Mouse (Mus musculus) liver, embryonic 16.5 days (tissue): ENCODE results near the gene Adap1. TPM values are rescaled to one million over a fixed set of nuclear protein-coding genes. Genes with fewer than 3 reads are reported as not detected.

Experiments
- ATAC-seq: fragments of 200-750 bp; cut with Nextera tagmentation; 2 replicates; pipeline ENCODE4 v1.8.0; 2017; ENCODE audit warnings: low read depth, mild to moderate bottlenecking, moderate number of reproducible peaks, moderate library complexity
- H3K27ac ChIP-seq: fragments of 300-500 bp; sonication (generic); 2 replicates; pipeline ENCODE4 v1.5.1; 2014; ENCODE audit warnings: mild to moderate bottlenecking, low read length
- H3K27me3 ChIP-seq: fragments of 300-500 bp; sonication (generic); 2 replicates; pipeline ENCODE4 v1.6.1; 2014; ENCODE audit warnings: low read depth, low read length, mixed read lengths; ENCODE audit not compliant: control insufficient read depth, insufficient read depth
- H3K36me3 ChIP-seq: fragments of 300-500 bp; sonication (generic); 2 replicates; pipeline ENCODE4 v1.6.1; 2014; ENCODE audit warnings: mild to moderate bottlenecking; ENCODE audit not compliant: control insufficient read depth, insufficient read depth
- H3K4me1 ChIP-seq: fragments of 300-500 bp; sonication (generic); 2 replicates; pipeline ENCODE4 v1.6.1; 2014; ENCODE audit warnings: low read depth, low read length, mixed read lengths; ENCODE audit not compliant: control insufficient read depth
- H3K4me2 ChIP-seq: fragments of 300-500 bp; sonication (generic); 2 replicates; pipeline ENCODE4 v1.6.1; 2014; ENCODE audit warnings: low read depth, low read length, mixed read lengths
- H3K4me3 ChIP-seq: fragments of 300-500 bp; sonication (generic); 2 replicates; pipeline ENCODE4 v1.5.1; 2014; ENCODE audit warnings: low read depth, mild to moderate bottlenecking, low read length
- H3K9ac ChIP-seq: fragments of 300-500 bp; sonication (generic); 2 replicates; pipeline ENCODE4 v1.6.1; 2014; ENCODE audit warnings: low read depth, low read length
- H3K9me3 ChIP-seq: fragments of 300-500 bp; sonication (generic); replicated peaks from 2 replicates; pipeline ENCODE4 v1.6.1; 2016; ENCODE audit warnings: low read length; ENCODE audit not compliant: control insufficient read depth
- WGBS: fragments of 180-500 bp; shearing (Covaris S2); extraction: QIAGEN DNeasy Blood & Tissue Kit; methylation state at CpG from one replicate; pipeline ENCODE4 v1.1.7; 2014; ENCODE audit not compliant: insufficient replicate concordance; 5-methylcytosine and 5-hydroxymethylcytosine counted together
- polyA plus RNA-seq: library from polyadenylated mRNA; unstranded; fragments of >200 nt; fragmentation: Nextera tagmentation; extraction: Ambion mirVana; gene quantifications from 2 replicates; pipeline ENCODE4 v1.2.1, GENCODE M21; 2015

Adap1 gene
- polyA plus RNA-seq, 1 experiment from 2014 or later = 1.3 TPM

GRCm38 (mm10) chr5:139353946-139354345 is 28.5 kb upstream of the Adap1 start:
- no peaks in the 10 kb centered on the region for H3K27me3 ChIP-seq
- H3K36me3 ChIP-seq = no peaks in the 10 kb centered on the region
- H3K4me3 ChIP-seq = no peak overlapping the region
- no peaks in the 10 kb centered on the region for H3K9me3 ChIP-seq
- H3K9ac ChIP-seq = no peak overlapping the region
- WGBS = 75% methylated on average over 11 of the region's 11 CpGs
- H3K4me1 ChIP-seq = peaks cover 39% of the 10 kb centered on the region
- no peak for ATAC-seq
- H3K27ac ChIP-seq = no peak overlapping the region
- H3K4me2 ChIP-seq = no peak overlapping the region

- no peaks in the 10 kb centered on the region for H3K27me3 ChIP-seq
- H3K9me3 ChIP-seq = no peaks in the 10 kb centered on the region
- H3K36me3 ChIP-seq = no peaks in the 10 kb centered on the region
- 54% methylated on average over 10 of the region's 10 CpGs for WGBS
- no peak overlapping the region for H3K4me2 ChIP-seq
- no peak for ATAC-seq
- H3K9ac ChIP-seq = no peak overlapping the region
- peaks cover 39% of the 10 kb centered on the region for H3K4me1 ChIP-seq
- no peak overlapping the region for H3K4me3 ChIP-seq
- no peak overlapping the region for H3K27ac ChIP-seq
Measured at GRCm38 (mm10) chr5:139353496-139353895, 28.1 kb upstream of the Adap1 start.

GRCm38 (mm10) chr5:139352317-139352716 is 26.9 kb upstream of the Adap1 start, which contains the start of gene Cyp2w1:
Gene Cyp2w1, plus strand, starts transcription at chr5:139352617.
- 51% methylated on average over 6 of the region's 6 CpGs for WGBS
- Histone ChIP-seq H3K36me3 (no peaks in the 10 kb centered on the region), H3K27me3 (no peaks in the 10 kb centered on the region), H3K4me2 (no peak within 1 kb of the TSS), H3K9me3 (no peaks in the 10 kb centered on the region), H3K9ac (no peak within 1 kb of the TSS), H3K4me1 (peaks cover 39% of the 10 kb centered on the region), H3K4me3 (no peak within 1 kb of the TSS), H3K27ac (no peak within 1 kb of the TSS)
- ATAC-seq = no peak

GRCm38 (mm10) chr5:139351628-139352027 is 26.2 kb upstream of the Adap1 start:
- WGBS = 28% methylated on average over 8 of the region's 8 CpGs
- H3K27me3 ChIP-seq = no peaks in the 10 kb centered on the region
- ATAC-seq = no peak
- H3K4me1 ChIP-seq = peaks cover 39% of the 10 kb centered on the region
- no peak overlapping the region for H3K4me3 ChIP-seq
- H3K27ac ChIP-seq = no peak overlapping the region
- H3K9ac ChIP-seq = no peak overlapping the region
- H3K36me3 ChIP-seq = no peaks in the 10 kb centered on the region
- H3K4me2 ChIP-seq = no peak overlapping the region
- no peaks in the 10 kb centered on the region for H3K9me3 ChIP-seq

GRCm38 (mm10) chr5:139351134-139351533 is 25.7 kb upstream of the Adap1 start, which contains the start of gene Cox19:
Gene Cox19, minus strand, starts transcription at chr5:139351418.
- no peak for ATAC-seq
- 38% methylated on average over 5 of the region's 5 CpGs for WGBS
- H3K9me3 ChIP-seq = no peaks in the 10 kb centered on the region
- no peak within 1 kb of the TSS for H3K27ac ChIP-seq
- 0 out of 2 replicates have a peak within 1 kb of the TSS, but pooled peaks have one; percentile 16 for H3K9ac ChIP-seq
- H3K4me3 ChIP-seq = no peak within 1 kb of the TSS
- H3K4me2 ChIP-seq = no peak within 1 kb of the TSS
- H3K27me3 ChIP-seq = no peaks in the 10 kb centered on the region
- H3K36me3 ChIP-seq = no peaks in the 10 kb centered on the region
- peaks cover 39% of the 10 kb centered on the region for H3K4me1 ChIP-seq

GRCm38 (mm10) chr5:139349713-139350112 is 24.3 kb upstream of the Adap1 start:
- Histone ChIP-seq H3K4me3 (no peak overlapping the region), H3K4me2 (no peak overlapping the region), H3K4me1 (peaks cover 46% of the 10 kb centered on the region), H3K9ac (no peak overlapping the region), H3K9me3 (no peaks in the 10 kb centered on the region), H3K27me3 (no peaks in the 10 kb centered on the region), H3K27ac (no peak overlapping the region), H3K36me3 (no peaks in the 10 kb centered on the region)
- 37% methylated on average over 6 of the region's 6 CpGs for WGBS
- peak; percentile 33 for ATAC-seq

GRCm38 (mm10) chr5:139347225-139347624 is 21.8 kb upstream of the Adap1 start:
- H3K27ac ChIP-seq = peak overlapping the region; percentile 18; the same call in 1 of the 2 replicates
- H3K36me3 ChIP-seq = peaks cover 1% of the 10 kb centered on the region; the same call in 1 of the 2 replicates
- WGBS = 50% methylated on average over 1 of the region's 1 CpGs
- ATAC-seq = no peak
- H3K4me3 ChIP-seq = no peak overlapping the region
- H3K4me2 ChIP-seq = no peak overlapping the region
- H3K9me3 ChIP-seq = no peaks in the 10 kb centered on the region
- peaks cover 44% of the 10 kb centered on the region for H3K4me1 ChIP-seq
- H3K9ac ChIP-seq = no peak overlapping the region
- H3K27me3 ChIP-seq = no peaks in the 10 kb centered on the region

- peak overlapping the region; percentile 94 for H3K4me3 ChIP-seq
- ATAC-seq = peak; percentile 4; the same call in 1 of the 2 replicates
Measured at GRCm38 (mm10) chr5:139345364-139345714, 19.9 kb upstream of the Adap1 start.

GRCm38 (mm10) chr5:139344687-139345363 is 19.4 kb upstream of the Adap1 start:
- H3K36me3 ChIP-seq = peaks cover 3% of the 10 kb centered on the region

More at GRCm38 (mm10) chr5:139345364-139345714, 19.9 kb upstream of the Adap1 start:
- H3K9ac ChIP-seq = peak overlapping the region; percentile 58
- peaks cover 31% of the 10 kb centered on the region for H3K4me1 ChIP-seq
- 12% methylated on average over 5 of the region's 5 CpGs for WGBS
- no peaks in the 10 kb centered on the region for H3K9me3 ChIP-seq
- H3K36me3 ChIP-seq = peaks cover 3% of the 10 kb centered on the region
- H3K4me2 ChIP-seq = peak overlapping the region; percentile 68
- H3K27me3 ChIP-seq = no peaks in the 10 kb centered on the region
- H3K27ac ChIP-seq = peak overlapping the region; percentile 76

More at GRCm38 (mm10) chr5:139344687-139345363, 19.4 kb upstream of the Adap1 start:
- WGBS = under 1% methylated on average over 33 of the region's 33 CpGs
- Histone ChIP-seq H3K4me2 (peak overlapping the region; percentile 94), H3K9me3 (no peaks in the 10 kb centered on the region), H3K27ac (peak overlapping the region; percentile 87), H3K27me3 (no peaks in the 10 kb centered on the region), H3K4me1 (peaks cover 26% of the 10 kb centered on the region), H3K4me3 (peak overlapping the region; percentile 94), H3K9ac (peak overlapping the region; percentile 94)
- peak; percentile 92 for ATAC-seq
